Mouse (Mus musculus): ENCODE measurements around the gene Rasl11a. TPM values are rescaled to one million over a fixed set of nuclear protein-coding genes. Genes with fewer than 3 reads are reported as not detected.
"Not testable (repeated sequence)": the region's sequence is repeated elsewhere in the genome, so short reads cannot be mapped to it uniquely, and the experiment has no call there.

The Rasl11a gene
- polyA plus RNA-seq, 1 experiment from 2014 or later: not detected

- WGBS (ENCODE audit: missing documents): 84% methylated on average over 9 of the region's 11 CpGs
- no peak overlapping the region for H3K4me3 ChIP-seq (ENCODE audit: inconsistent target)
- H3K27ac ChIP-seq: no peak overlapping the region
- no peaks in the 10 kb centered on the region for H3K36me3 ChIP-seq (ENCODE audit: inconsistent target)
- no peaks in the 10 kb centered on the region for H3K79me2 ChIP-seq (ENCODE audit: inconsistent target)
Measured at GRCm38 (mm10) chr5:146893478-146894182, 48.8 kb downstream of the Rasl11a start.

GRCm38 (mm10) chr5:146895667-146896066 lies 50.8 kb downstream of the Rasl11a start:
- not testable (repeated sequence) for H3K79me2 ChIP-seq (ENCODE audit: inconsistent target); H3K36me3 ChIP-seq (ENCODE audit: inconsistent target); H3K27ac ChIP-seq; H3K4me3 ChIP-seq (ENCODE audit: inconsistent target)
- 94% methylated on average over 8 of the region's 16 CpGs for WGBS (ENCODE audit: missing documents)

- H3K36me3 ChIP-seq (ENCODE audit: inconsistent target): no peaks in the 10 kb centered on the region
- H3K27ac ChIP-seq: no peak overlapping the region
- 24% methylated on average over 13 of the region's 13 CpGs for WGBS (ENCODE audit: missing documents)
- no peak overlapping the region for H3K4me3 ChIP-seq (ENCODE audit: inconsistent target)
- no peaks in the 10 kb centered on the region for H3K79me2 ChIP-seq (ENCODE audit: inconsistent target)
Measured at GRCm38 (mm10) chr5:146896973-146897372, 52.1 kb downstream of the Rasl11a start.

Other genes starting within 250 kb of the Rasl11a start
- gene Usp12, start 50.1 kb upstream of the Rasl11a start, polyA plus RNA-seq (2018): 31.8 to 48.8 TPM (median 40.6 TPM) in 3 replicates
- gene Rpl21, start 12.2 kb upstream of the Rasl11a start, polyA plus RNA-seq (2018): 497 to 698 TPM (median 498 TPM) in 3 replicates
- 33.8 to 46.2 TPM (median 44.9 TPM) in 3 replicates for gene Gtf3a, start 103.6 kb downstream of the Rasl11a start, polyA plus RNA-seq (2018)
- 17.5 to 31.4 TPM (median 20.0 TPM) in 3 replicates for gene Mtif3, start 118.7 kb downstream of the Rasl11a start, polyA plus RNA-seq (2018)
- gene Lnx2, start 231.5 kb downstream of the Rasl11a start, polyA plus RNA-seq (2018): 7.4 to 9.6 TPM (median 8.7 TPM) in 3 replicates
- gene Polr1d, start 232.0 kb downstream of the Rasl11a start, polyA plus RNA-seq (2018): 71.8 to 132 TPM (median 100 TPM) in 3 replicates

All from macrophage (primary cell).